Mouse (Mus musculus) CD4-positive, CD25-positive, alpha-beta regulatory T cell, adult 2 months (primary cell): ENCODE measurements around the gene Sh3rf1.
A peak's percentile ranks its signal among the peaks of the same experiment; 100 is the strongest.

ENCODE experiments used
- DNase-seq: peaks from one replicate; pipeline ENCODE4 v3.0.0-alpha.2; 2012; ENCODE audit warnings: low read depth, low spot score

Sh3rf1 gene

GRCm38 (mm10) chr8:61223729-61224379 lies at the start of gene Sh3rf1:
Gene Sh3rf1, plus strand, starts transcription at chr8:61223872.
- peak; percentile 91 for DNase-seq

- no peak for DNase-seq
Measured at GRCm38 (mm10) chr8:61173921-61174492, 49.7 kb upstream of the Sh3rf1 start.

GRCm38 (mm10) chr8:61175876-61176275 lies 47.8 kb upstream of the Sh3rf1 start:
- DNase-seq: no peak

GRCm38 (mm10) chr8:61177680-61178593 lies 45.7 kb upstream of the Sh3rf1 start:
- no peak for DNase-seq

- DNase-seq: no peak
Measured at GRCm38 (mm10) chr8:61178594-61179140, 45.0 kb upstream of the Sh3rf1 start.

- no peak for DNase-seq
Measured at GRCm38 (mm10) chr8:61181592-61181991, 42.1 kb upstream of the Sh3rf1 start.

GRCm38 (mm10) chr8:61182020-61182419 lies 41.7 kb upstream of the Sh3rf1 start:
- no peak for DNase-seq

- no peak for DNase-seq
Measured at GRCm38 (mm10) chr8:61185274-61186198, 38.1 kb upstream of the Sh3rf1 start.

GRCm38 (mm10) chr8:61194306-61194925 lies 29.3 kb upstream of the Sh3rf1 start:
- no peak for DNase-seq

GRCm38 (mm10) chr8:61200254-61200887 lies 23.3 kb upstream of the Sh3rf1 start:
- no peak for DNase-seq

GRCm38 (mm10) chr8:61203035-61203826 lies 20.4 kb upstream of the Sh3rf1 start:
- DNase-seq: no peak

GRCm38 (mm10) chr8:61206876-61207275 lies 16.8 kb upstream of the Sh3rf1 start:
- no peak for DNase-seq

- no peak for DNase-seq
Measured at GRCm38 (mm10) chr8:61207636-61208035, 16.0 kb upstream of the Sh3rf1 start.

GRCm38 (mm10) chr8:61208719-61209118 lies 15.0 kb upstream of the Sh3rf1 start:
- no peak for DNase-seq

- no peak for DNase-seq
Measured at GRCm38 (mm10) chr8:61210836-61211235, 12.8 kb upstream of the Sh3rf1 start.

- DNase-seq: no peak
Measured at GRCm38 (mm10) chr8:61215081-61215819, 8.4 kb upstream of the Sh3rf1 start.

- no peak for DNase-seq
Measured at GRCm38 (mm10) chr8:61217017-61217416, 6.7 kb upstream of the Sh3rf1 start.

GRCm38 (mm10) chr8:61217426-61217825 lies 6.2 kb upstream of the Sh3rf1 start:
- DNase-seq: no peak

- DNase-seq: peak; percentile 25
Measured at GRCm38 (mm10) chr8:61218439-61218838, 5.2 kb upstream of the Sh3rf1 start.
